Mouse (Mus musculus) stomach, postnatal 0 days (tissue): Measurements from ENCODE around the gene Slc25a34. TPM values are rescaled to one million over a fixed set of nuclear protein-coding genes. Genes with fewer than 3 reads are reported as not detected.

Experiments used
- ATAC-seq: fragments of 200-750 bp; cut with Nextera tagmentation; 2 replicates; pipeline ENCODE4 v1.8.0; 2017; ENCODE audit not compliant: low FRiP score, low TSS enrichment
- DNase-seq: peaks from one replicate; pipeline ENCODE4 v3.0.0-alpha.2; 2016; ENCODE audit warnings: low spot score
- H3K27ac ChIP-seq: fragments of 300-500 bp; sonication (generic); replicated peaks from 2 replicates; pipeline ENCODE4 v1.5.1; 2014; ENCODE audit warnings: mild to moderate bottlenecking, control low read depth
- H3K27me3 ChIP-seq: fragments of 300-500 bp; sonication (generic); 2 replicates; pipeline ENCODE4 v1.6.1; 2014; ENCODE audit warnings: low read length; ENCODE audit not compliant: control insufficient read depth, insufficient read depth
- H3K36me3 ChIP-seq: fragments of 300-500 bp; sonication (generic); 2 replicates; pipeline ENCODE4 v1.6.1; 2014; ENCODE audit warnings: low read length, mixed read lengths; ENCODE audit not compliant: control insufficient read depth, insufficient read depth
- H3K4me1 ChIP-seq: fragments of 300-500 bp; sonication (generic); replicated peaks from 2 replicates; pipeline ENCODE4 v1.6.1; 2014; ENCODE audit warnings: antibody characterized with exemption; ENCODE audit not compliant: control insufficient read depth, insufficient read depth
- H3K4me2 ChIP-seq: fragments of 300-500 bp; sonication (generic); replicated peaks from 2 replicates; pipeline ENCODE4 v1.6.1; 2014; ENCODE audit warnings: low read depth, mild to moderate bottlenecking, control low read depth, moderate library complexity
- H3K4me3 ChIP-seq: fragments of 300-500 bp; sonication (generic); 2 replicates; pipeline ENCODE4 v1.5.1; 2014; ENCODE audit warnings: low read depth, low read length, control low read depth
- H3K9ac ChIP-seq: fragments of 300-500 bp; sonication (generic); 2 replicates; pipeline ENCODE4 v1.6.1; 2014; ENCODE audit warnings: mild to moderate bottlenecking, low read length, control low read depth, mixed read lengths
- H3K9me3 ChIP-seq: fragments of 300-500 bp; sonication (generic); 2 replicates; pipeline ENCODE4 v1.6.1; 2016; ENCODE audit warnings: low read length; ENCODE audit not compliant: control insufficient read depth
- CTCF ChIP-seq: IDR thresholded peaks from 2 replicates; pipeline ENCODE4 v1.5.1; 2016; ENCODE audit warnings: antibody characterized with exemption, low read depth, mild to moderate bottlenecking, moderate library complexity
- EP300 ChIP-seq: optimal IDR thresholded peaks from 2 replicates; pipeline ENCODE3; 2016; ENCODE audit warnings: antibody characterized with exemption
- WGBS: fragments of 180-500 bp; shearing (Covaris S2); extraction: QIAGEN DNeasy Blood & Tissue Kit; methylation state at CpG from one replicate; pipeline ENCODE4 v1.1.7; 2014; 5-methylcytosine and 5-hydroxymethylcytosine counted together
- polyA plus RNA-seq: library from polyadenylated mRNA; unstranded; fragments of >200 nt; fragmentation: Nextera tagmentation; extraction: Ambion mirVana; gene quantifications from 2 replicates; pipeline ENCODE4 v1.2.1, GENCODE M21; 2015

Gene Slc25a34
- polyA plus RNA-seq, 1 experiment from 2014 or later = 1.8 TPM

- ATAC-seq (no peak), DNase-seq (no peak)
- peaks cover 4% of the 10 kb centered on the region; the same call in 1 of the 2 replicates for H3K36me3 ChIP-seq
- no peak overlapping the region for H3K4me2 ChIP-seq
- no peak overlapping the region for H3K4me3 ChIP-seq
- TF ChIP-seq EP300 (no peak), CTCF (no peak)
- H3K27ac ChIP-seq = 0 out of 2 replicates have a peak overlapping the region, but pooled peaks have one; percentile 24
- no peaks in the 10 kb centered on the region for H3K27me3 ChIP-seq
- H3K4me1 ChIP-seq = no peaks in the 10 kb centered on the region
- no peaks in the 10 kb centered on the region for H3K9me3 ChIP-seq
- WGBS = 85% methylated on average over 6 of the region's 6 CpGs
- no peak overlapping the region for H3K9ac ChIP-seq
These were observed 27.7 kb upstream of the Slc25a34 start for GRCm38 (mm10) chr4:141651286-141651685.

GRCm38 (mm10) chr4:141649244-141649643 lies 25.6 kb upstream of the Slc25a34 start:
- no peak overlapping the region for H3K4me3 ChIP-seq
- ATAC-seq = no peak
- TF ChIP-seq CTCF (no peak), EP300 (no peak)
- H3K27me3 ChIP-seq = no peaks in the 10 kb centered on the region
- H3K27ac ChIP-seq = no peak overlapping the region
- peaks cover 4% of the 10 kb centered on the region; the same call in 1 of the 2 replicates for H3K36me3 ChIP-seq
- H3K9me3 ChIP-seq = no peaks in the 10 kb centered on the region
- no peak overlapping the region for H3K4me2 ChIP-seq
- H3K9ac ChIP-seq = no peak overlapping the region
- no peak for DNase-seq
- WGBS = 76% methylated on average over 6 of the region's 6 CpGs
- no peaks in the 10 kb centered on the region for H3K4me1 ChIP-seq

GRCm38 (mm10) chr4:141648262-141648661 lies 24.6 kb upstream of the Slc25a34 start:
- WGBS = 89% methylated on average over 5 of the region's 5 CpGs
- Histone ChIP-seq H3K9ac (no peak overlapping the region), H3K4me2 (no peak overlapping the region), H3K4me3 (no peak overlapping the region), H3K36me3 (peaks cover 4% of the 10 kb centered on the region; the same call in 1 of the 2 replicates), H3K9me3 (no peaks in the 10 kb centered on the region), H3K27ac (no peak overlapping the region), H3K4me1 (no peaks in the 10 kb centered on the region), H3K27me3 (no peaks in the 10 kb centered on the region)
- no peak for TF ChIP-seq EP300
- TF ChIP-seq CTCF = no peak
- no peak for ATAC-seq
- no peak for DNase-seq

- no peaks in the 10 kb centered on the region for H3K4me1 ChIP-seq
- TF ChIP-seq EP300 = no peak
- no peak for ATAC-seq
- no peaks in the 10 kb centered on the region for H3K27me3 ChIP-seq
- H3K4me2 ChIP-seq = no peak overlapping the region
- no peaks in the 10 kb centered on the region for H3K9me3 ChIP-seq
- H3K9ac ChIP-seq = no peak overlapping the region
- H3K4me3 ChIP-seq = no peak overlapping the region
- H3K36me3 ChIP-seq = peaks cover 6% of the 10 kb centered on the region
- DNase-seq = no peak
- WGBS = 94% methylated on average over 3 of the region's 3 CpGs
- H3K27ac ChIP-seq = no peak overlapping the region
These were observed 23.6 kb upstream of the Slc25a34 start for GRCm38 (mm10) chr4:141647187-141647586.

- no peak for ATAC-seq
- TF ChIP-seq EP300 (no peak), CTCF (no peak)
- no peak overlapping the region for H3K4me3 ChIP-seq
- peaks cover 5% of the 10 kb centered on the region for H3K36me3 ChIP-seq
- no peaks in the 10 kb centered on the region for H3K27me3 ChIP-seq
- DNase-seq = no peak
- H3K27ac ChIP-seq = no peak overlapping the region
- H3K9me3 ChIP-seq = no peaks in the 10 kb centered on the region
- no peaks in the 10 kb centered on the region for H3K4me1 ChIP-seq
- no peak overlapping the region for H3K4me2 ChIP-seq
- WGBS = 93% methylated on average over 8 of the region's 8 CpGs
- H3K9ac ChIP-seq = no peak overlapping the region
These were observed 22.4 kb upstream of the Slc25a34 start for GRCm38 (mm10) chr4:141645988-141646387.

- ATAC-seq = no peak
- H3K9me3 ChIP-seq = no peaks in the 10 kb centered on the region
- no peak overlapping the region for H3K4me3 ChIP-seq
- peak overlapping the region; percentile 56; the same call in 1 of the 2 replicates for H3K27ac ChIP-seq
- WGBS = 32% methylated on average over 7 of the region's 7 CpGs
- no peak for TF ChIP-seq CTCF
- no peak for TF ChIP-seq EP300
- no peak overlapping the region for H3K4me2 ChIP-seq
- H3K36me3 ChIP-seq = peaks cover 5% of the 10 kb centered on the region
- H3K27me3 ChIP-seq = no peaks in the 10 kb centered on the region
- no peaks in the 10 kb centered on the region for H3K4me1 ChIP-seq
- no peak for DNase-seq
- no peak overlapping the region; the same call in 1 of the 2 replicates for H3K9ac ChIP-seq
These were observed 19.7 kb upstream of the Slc25a34 start for GRCm38 (mm10) chr4:141643118-141643855.
